Mouse (Mus musculus) heart, postnatal 0 days (tissue): ENCODE measurements around the gene Raver1.

Experiments used
- CTCF ChIP-seq: IDR thresholded peaks from 2 replicates; pipeline ENCODE4 v1.5.1; 2016; ENCODE audit warnings: antibody characterized with exemption, control low read depth, low read depth
- EP300 ChIP-seq: IDR thresholded peaks from 2 replicates; pipeline ENCODE4 v1.6.1; 2016; ENCODE audit warnings: antibody characterized with exemption, low read depth

DNA sequence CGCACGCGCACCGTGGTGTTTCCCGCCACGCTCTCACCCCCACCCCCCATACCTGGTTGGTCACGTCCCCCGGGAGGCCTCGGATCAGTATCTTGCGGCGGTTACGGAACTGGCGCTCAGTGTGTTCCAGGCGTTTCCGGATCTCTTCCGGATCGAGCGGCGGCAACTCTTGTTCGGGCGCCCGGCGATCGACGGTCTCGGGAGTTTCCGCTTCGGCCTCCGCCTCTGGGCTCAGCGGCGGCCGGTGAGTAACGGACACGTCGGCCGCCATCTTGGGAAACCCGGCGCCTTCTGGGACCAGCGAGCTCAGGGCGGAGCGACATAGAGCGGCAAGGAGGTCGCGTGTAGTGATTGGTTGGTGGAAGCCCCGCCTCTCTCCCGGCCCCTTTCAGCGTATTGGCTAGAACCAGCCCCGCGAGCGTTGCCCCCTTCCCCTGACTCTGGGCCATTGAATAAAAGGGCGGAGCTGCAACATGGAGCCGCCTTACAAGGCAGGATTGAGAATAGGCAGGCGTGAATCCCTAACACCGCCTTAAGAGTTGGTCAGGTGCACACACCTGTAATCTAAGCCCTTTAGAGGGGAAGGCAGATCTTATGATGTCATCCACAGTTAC lies at the start of gene Raver1, which contains the start of gene Gm38431:
- TF ChIP-seq CTCF (no peak), EP300 (no peak; the same call in 1 of the 2 replicates)
